Mouse (Mus musculus) intestine, embryonic 16.5 days (tissue): ENCODE data around the gene Sptlc2. TPM values are rescaled to one million over a fixed set of nuclear protein-coding genes. Genes with fewer than 3 reads are reported as not detected.

Experiments used
- ATAC-seq: fragments of 200-750 bp; cut with Nextera tagmentation; 2 replicates; pipeline ENCODE4 v1.8.0; 2017; ENCODE audit warnings: moderate TSS enrichment, moderate library complexity
- H3K27ac ChIP-seq: fragments of 300-500 bp; sonication (generic); 2 replicates; pipeline ENCODE4 v1.5.1; 2014; ENCODE audit warnings: mild to moderate bottlenecking, low read length
- H3K27me3 ChIP-seq: fragments of 300-500 bp; sonication (generic); replicated peaks from 2 replicates; pipeline ENCODE4 v1.6.1; 2014; ENCODE audit warnings: low read length, control low read depth, mixed read lengths; ENCODE audit not compliant: control insufficient read depth, insufficient read depth
- H3K36me3 ChIP-seq: fragments of 300-500 bp; sonication (generic); 2 replicates; pipeline ENCODE4 v1.6.1; 2014; ENCODE audit warnings: low read length, control low read depth; ENCODE audit not compliant: control insufficient read depth, insufficient read depth
- H3K4me1 ChIP-seq: fragments of 300-500 bp; sonication (generic); 2 replicates; pipeline ENCODE4 v1.6.1; 2014; ENCODE audit warnings: low read length, control low read depth, mixed read lengths; ENCODE audit not compliant: control insufficient read depth, insufficient read depth
- H3K4me2 ChIP-seq: fragments of 300-500 bp; sonication (generic); 2 replicates; pipeline ENCODE4 v1.6.1; 2014; ENCODE audit warnings: low read depth, low read length, control low read depth
- H3K4me3 ChIP-seq: fragments of 300-500 bp; sonication (generic); 2 replicates; pipeline ENCODE4 v1.5.1; 2014; ENCODE audit warnings: mild to moderate bottlenecking, low read length
- H3K9ac ChIP-seq: fragments of 300-500 bp; sonication (generic); 2 replicates; pipeline ENCODE4 v1.6.1; 2014; ENCODE audit warnings: low read depth, low read length
- H3K9me3 ChIP-seq: fragments of 300-500 bp; sonication (generic); 2 replicates; pipeline ENCODE4 v1.6.1; 2016; ENCODE audit warnings: low read length, control low read depth; ENCODE audit not compliant: control insufficient read depth
- WGBS: fragments of 180-500 bp; shearing (Covaris S2); extraction: QIAGEN DNeasy Blood & Tissue Kit; methylation state at CpG from one replicate; pipeline ENCODE4 v1.1.7; 2014; 5-methylcytosine and 5-hydroxymethylcytosine counted together
- microRNA-seq: library from miRNA; unstranded; fragments of <30 nt; microRNA quantifications from one replicate; pipeline ENCODE4, GENCODE M21; 2016
- polyA plus RNA-seq: library from polyadenylated mRNA; unstranded; fragments of >200 nt; fragmentation: Nextera tagmentation; extraction: Ambion mirVana; gene quantifications from 2 replicates; pipeline ENCODE4 v1.2.1, GENCODE M21; 2015

Sptlc2 gene
- polyA plus RNA-seq, 1 experiment from 2014 or later = 126 TPM

GRCm38 (mm10) chr12:87265444-87265843, 122.7 kb downstream of the Sptlc2 start:
- H3K9ac ChIP-seq = peak overlapping the region; percentile 81
- WGBS = 17% methylated on average over 11 of the region's 11 CpGs
- ATAC-seq = no peak
- H3K9me3 ChIP-seq = no peaks in the 10 kb centered on the region
- H3K36me3 ChIP-seq = peaks cover 7% of the 10 kb centered on the region; the same call in 1 of the 2 replicates
- H3K4me2 ChIP-seq = peak overlapping the region; percentile 62
- H3K4me3 ChIP-seq = peak overlapping the region; percentile 88
- H3K27ac ChIP-seq = peak overlapping the region; percentile 77
- no peaks in the 10 kb centered on the region for H3K27me3 ChIP-seq
- H3K4me1 ChIP-seq = peaks cover 10% of the 10 kb centered on the region

GRCm38 (mm10) chr12:87260562-87260961, 127.6 kb downstream of the Sptlc2 start:
- no peak overlapping the region for H3K4me2 ChIP-seq
- H3K9ac ChIP-seq = no peak overlapping the region
- H3K4me3 ChIP-seq = no peak overlapping the region
- no peak for ATAC-seq
- H3K4me1 ChIP-seq = peaks cover 2% of the 10 kb centered on the region; the same call in 1 of the 2 replicates
- H3K27ac ChIP-seq = no peak overlapping the region
- no peaks in the 10 kb centered on the region for H3K27me3 ChIP-seq
- 90% methylated on average over 8 of the region's 8 CpGs for WGBS
- H3K9me3 ChIP-seq = no peaks in the 10 kb centered on the region
- H3K36me3 ChIP-seq = 0 out of 2 replicates have a peak, but pooled peaks cover 8% of the 10 kb centered on the region

DNA sequence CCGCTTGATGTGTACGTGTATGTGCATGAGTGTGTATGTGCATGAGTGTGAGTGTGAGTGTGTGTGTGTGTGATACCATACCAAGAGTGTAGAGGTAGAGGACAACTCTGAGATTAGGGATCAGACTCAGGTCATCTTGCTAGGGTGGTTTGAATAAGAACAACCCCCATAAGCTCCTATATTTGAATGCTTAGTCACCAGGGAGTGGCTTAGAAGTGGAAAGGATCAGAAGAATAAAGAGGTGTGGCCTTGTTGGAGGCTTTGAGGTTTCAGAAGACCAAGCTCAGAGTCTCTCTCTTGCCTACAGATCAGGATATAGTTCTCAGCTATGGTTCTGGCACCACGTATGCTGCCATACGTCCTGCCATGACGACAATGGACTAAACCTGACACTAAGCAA, 131.5 kb downstream of the Sptlc2 start:
- Histone ChIP-seq H3K4me1 (no peaks in the 10 kb centered on the region), H3K27ac (no peak overlapping the region), H3K4me3 (no peak overlapping the region), H3K9me3 (no peaks in the 10 kb centered on the region), H3K36me3 (peaks cover 24% of the 10 kb centered on the region), H3K4me2 (no peak overlapping the region), H3K27me3 (no peaks in the 10 kb centered on the region), H3K9ac (no peak overlapping the region)
- no peak for ATAC-seq
- 94% methylated on average over 5 of the region's 5 CpGs for WGBS

Small RNA genes lying within 50 kb of the gene (microRNA-seq; reads per million reads assigned to microRNA genes)
- gene Gm47293 (not detected), gene Mir3068 (52.8 reads per million, percentile 41 among the genes with 10 or more reads in this experiment)

Other genes starting within 250 kb of the Sptlc2 start
- 60.4 and 61.2 TPM in 2 replicates for gene Gstz1, start 241.2 kb downstream of the Sptlc2 start, polyA plus RNA-seq
- gene Pomt2, start 240.4 kb downstream of the Sptlc2 start, polyA plus RNA-seq = 11.7 TPM in 2 replicates
- 0.69 and 1.3 TPM in 2 replicates for gene Samd15, start 188.6 kb downstream of the Sptlc2 start, polyA plus RNA-seq
- 0.95 and 1.4 TPM in 2 replicates for gene Tmed8, start 187.9 kb downstream of the Sptlc2 start, polyA plus RNA-seq
- gene Noxred1, start 149.6 kb downstream of the Sptlc2 start, polyA plus RNA-seq = 0.45 and 0.49 TPM in 2 replicates
- gene Vipas39, start 122.1 kb downstream of the Sptlc2 start, polyA plus RNA-seq = 40.8 and 42.4 TPM in 2 replicates
- 196 and 225 TPM in 2 replicates for gene Ahsa1, start 121.9 kb downstream of the Sptlc2 start, polyA plus RNA-seq
- 0.27 and 0.49 TPM in 2 replicates for gene Ism2, start 88.7 kb downstream of the Sptlc2 start, polyA plus RNA-seq
- 258 and 261 TPM in 2 replicates for gene Slirp, start 55.5 kb upstream of the Sptlc2 start, polyA plus RNA-seq
- gene Alkbh1, start 55.7 kb upstream of the Sptlc2 start, polyA plus RNA-seq = 43.9 and 52.0 TPM in 2 replicates
- 100.0 and 107 TPM in 2 replicates for gene Snw1, start 83.9 kb upstream of the Sptlc2 start, polyA plus RNA-seq
- not detected in 2 replicates for gene Gm5788, start 106.4 kb upstream of the Sptlc2 start, polyA plus RNA-seq
- not detected in 2 replicates for gene Gm8300, start 126.0 kb upstream of the Sptlc2 start, polyA plus RNA-seq
- not detected in 2 replicates for gene Oog1, start 214.3 kb upstream of the Sptlc2 start, polyA plus RNA-seq
- not detected in 2 replicates for gene Gm4027, start 230.5 kb upstream of the Sptlc2 start, polyA plus RNA-seq